ENCODE assay signal across 7 mouse cellular contexts in genomic region chr17:25432433-25433181, GRCm38 (mm10). TPM values are rescaled to one million over a fixed set of nuclear protein-coding genes. Genes with fewer than 3 reads are reported as not detected.
DNase-seq lines count a peak whose midpoint lies in the region; ATAC-seq lines count a peak whose summit lies in the region.

No protein-coding gene starts in this region.

- under 1% methylated on average over 53 of the region's 53 CpGs for WGBS in forebrain, embryonic 12.5 days
- under 1% methylated on average over 53 of the region's 53 CpGs for WGBS in midbrain, embryonic 16.5 days

- H3K4me2 ChIP-seq in forebrain, embryonic 12.5 days, result peak overlapping the region; percentile 94
- H3K4me2 ChIP-seq in midbrain, embryonic 16.5 days (ENCODE audit: low read length), result peak overlapping the region; percentile 80

- no peaks in the 10 kb centered on the region; the same call in 1 of the 2 replicates for H3K36me3 ChIP-seq in forebrain, embryonic 12.5 days (replicated peaks)
- no peaks in the 10 kb centered on the region for H3K36me3 ChIP-seq in midbrain, embryonic 16.5 days (ENCODE audit: control insufficient read depth, insufficient read depth, low read length)

- peak overlapping the region; percentile 81 for H3K9ac ChIP-seq in forebrain, embryonic 12.5 days
- peak overlapping the region; percentile 94 for H3K9ac ChIP-seq in midbrain, embryonic 16.5 days (ENCODE audit: low read depth, low read length)

- H3K4me3 ChIP-seq in forebrain, embryonic 12.5 days (replicated peaks), result peak overlapping the region; percentile 74
- peak overlapping the region; percentile 83 for H3K4me3 ChIP-seq in midbrain, embryonic 16.5 days (ENCODE audit: low read depth, low read length)

- peak; percentile 40 to 48 for DNase-seq in left cerebral cortex, adult 18-20 months (ENCODE audit: low spot score in 2 of 2)
- no peak for DNase-seq in left cerebral cortex, adult 8-10 months (ENCODE audit: low spot score in 2 of 2)
- peak; percentile 52 for DNase-seq in kidney, postnatal 10 days
- DNase-seq in thymus, postnatal 25 days, result no peak

- H3K4me1 ChIP-seq in forebrain, embryonic 12.5 days, result peaks cover 46% of the 10 kb centered on the region
- peaks cover 38% of the 10 kb centered on the region for H3K4me1 ChIP-seq in midbrain, embryonic 16.5 days (ENCODE audit: control insufficient read depth, insufficient read depth, low read length)

- H3K9me3 ChIP-seq in forebrain, embryonic 12.5 days, result no peaks in the 10 kb centered on the region
- no peaks in the 10 kb centered on the region for H3K9me3 ChIP-seq in midbrain, embryonic 16.5 days (replicated peaks; ENCODE audit: control insufficient read depth, low read length, poor library complexity, severe bottlenecking)

- ATAC-seq in common myeloid progenitor, adult 5-6 weeks (replicated peaks; ENCODE audit: low read depth, poor library complexity, severe bottlenecking), result 0 out of 2 replicates have a peak, but pooled peaks have one; percentile 2
- peak; percentile 34 for ATAC-seq in forebrain, embryonic 12.5 days (ENCODE audit: low FRiP score)
- ATAC-seq in midbrain, embryonic 16.5 days, result peak; percentile 10; the same call in 1 of the 2 replicates

- peak overlapping the region; percentile 85 for H3K27ac ChIP-seq in forebrain, embryonic 12.5 days
- peak overlapping the region; percentile 80 for H3K27ac ChIP-seq in midbrain, embryonic 16.5 days (ENCODE audit: low read length)

- H3K27me3 ChIP-seq in forebrain, embryonic 12.5 days, result peaks cover 84% of the 10 kb centered on the region
- no peaks in the 10 kb centered on the region for H3K27me3 ChIP-seq in midbrain, embryonic 16.5 days (ENCODE audit: control insufficient read depth, insufficient read depth, low read depth, low read length)

RNA-seq across cellular contexts. Expression of gene Cacna1h, which starts 1.0 kb away (rescaled TPM):
- total RNA-seq in left cerebral cortex, adult 18-20 months (2021), result 10 to 100 TPM; 39.6 to 43.7 TPM
- 10 to 100 TPM; 44.2 to 56.5 (median 50.2) TPM for total RNA-seq in left cerebral cortex, adult 8-10 months (2022)
- 0.05 TPM in 1 of 2 replicates, not detected in the other for total RNA-seq in common myeloid progenitor, adult 5-6 weeks (2017)
- polyA plus RNA-seq in forebrain, embryonic 12.5 days (2016; fragmentation: Nextera tagmentation; extraction: Ambion mirVana), result 7.8 and 7.9 TPM in 2 replicates
- polyA plus RNA-seq in midbrain, embryonic 16.5 days (2015; fragmentation: Nextera tagmentation; extraction: Ambion mirVana), result 10.0 and 11.5 TPM in 2 replicates

RNA-seq across cellular contexts. Expression of gene Tekt4, which starts 21.8 kb away (rescaled TPM):
- total RNA-seq in left cerebral cortex, adult 18-20 months (2021), result 1 to 10 TPM in 1 of 2 experiments, under 1 TPM in 1; 0.49 to 1.2 TPM
- 1 to 10 TPM in 1 of 4 experiments, under 1 TPM in 3; 0.76 to 2.1 (median 0.87) TPM for total RNA-seq in left cerebral cortex, adult 8-10 months (2022)
- total RNA-seq in common myeloid progenitor, adult 5-6 weeks (2017), result not detected in 2 replicates
- 0.19 and 0.31 TPM in 2 replicates for polyA plus RNA-seq in forebrain, embryonic 12.5 days (2016; fragmentation: Nextera tagmentation; extraction: Ambion mirVana)
- 1.5 TPM in 2 replicates for polyA plus RNA-seq in midbrain, embryonic 16.5 days (2015; fragmentation: Nextera tagmentation; extraction: Ambion mirVana)

Comparison
In these comparisons a context has a peak if more than half of its experiments do, and no peak if none do; other contexts are left out.
1. DNase-seq: peak in left cerebral cortex, adult 18-20 months (2 of 2) and kidney, postnatal 10 days (single experiment); none in left cerebral cortex, adult 8-10 months (0 of 2) and thymus, postnatal 25 days (single experiment).
2. RNA of gene Cacna1h, which starts 1.0 kb away (total RNA-seq): 44.2 to 56.5 TPM in left cerebral cortex, adult 8-10 months and 39.6 to 43.7 TPM in left cerebral cortex, adult 18-20 months; 0.05 TPM in common myeloid progenitor, adult 5-6 weeks; every median in the first group is over 10 times any median in the second.
3. Peak in every context shown above with its lines, with median percentiles within 50 percentile points of each other: ATAC-seq.